Mouse (Mus musculus) cerebellum, postnatal 4 days (tissue): ENCODE measurements around the gene Kbtbd3.

Source experiments
- DNase-seq, 2 experiments: peaks; one replicate each; pipeline ENCODE4 v3.0.0; 2022; ENCODE audit warnings: low spot score in 2 of 2, mixed read lengths in 1 of 2

The Kbtbd3 gene

GRCm38 (mm10) chr9:4309351-4310085, at the start of gene Kbtbd3, which contains the start of gene Aasdhppt:
Gene Kbtbd3, plus strand, starts transcription at chr9:4309833.
Gene Aasdhppt, minus strand, starts transcription at chr9:4309471.
- peak; percentile 89 to 95 for DNase-seq

DNA sequence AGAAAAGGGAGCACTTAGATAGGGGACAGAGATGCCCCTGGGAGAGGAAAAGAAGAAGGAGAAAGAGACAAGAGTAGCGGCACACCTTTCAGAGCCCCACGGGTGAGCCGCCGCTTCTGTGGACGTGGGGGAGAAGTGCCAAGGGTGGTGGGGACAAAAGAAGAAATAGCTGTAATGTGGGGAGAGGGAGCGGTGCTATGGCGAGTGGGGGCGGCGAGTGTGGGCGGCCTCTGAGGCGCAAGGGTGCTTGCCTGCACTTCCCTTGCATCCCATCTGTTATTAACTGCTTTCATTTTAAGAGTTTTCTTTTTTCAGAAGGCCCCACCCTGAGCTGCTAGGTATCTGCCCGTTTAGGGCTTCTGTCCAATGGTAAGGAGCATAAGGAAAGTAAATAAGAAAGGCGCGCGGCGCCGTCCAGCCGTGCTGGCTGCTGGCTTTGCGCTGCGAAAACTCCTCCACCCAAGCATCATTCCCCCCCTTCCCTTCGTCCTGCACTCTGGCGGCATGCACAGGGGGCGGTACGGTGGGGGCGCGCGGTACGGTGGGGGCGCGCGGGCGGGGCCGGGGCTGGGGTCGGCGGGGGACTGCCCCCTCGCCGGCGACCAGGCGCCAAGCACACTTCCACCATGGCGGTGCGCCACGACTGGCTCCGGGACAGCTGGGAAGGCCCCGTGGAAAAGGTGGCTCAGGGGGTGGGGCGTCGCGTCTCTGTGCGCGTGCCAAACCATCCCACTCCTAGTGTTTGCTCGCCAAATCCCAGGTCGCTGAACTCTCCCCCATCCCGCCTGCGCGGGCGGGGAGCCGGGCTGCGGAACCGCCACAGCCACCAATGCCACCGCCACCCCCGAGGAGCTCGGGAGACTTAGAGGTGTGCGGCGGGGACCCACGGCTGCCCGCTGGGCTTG, 49.5 kb upstream of the Kbtbd3 start:
- peak in 1 of 2 experiments; percentile 60 for DNase-seq

DNA sequence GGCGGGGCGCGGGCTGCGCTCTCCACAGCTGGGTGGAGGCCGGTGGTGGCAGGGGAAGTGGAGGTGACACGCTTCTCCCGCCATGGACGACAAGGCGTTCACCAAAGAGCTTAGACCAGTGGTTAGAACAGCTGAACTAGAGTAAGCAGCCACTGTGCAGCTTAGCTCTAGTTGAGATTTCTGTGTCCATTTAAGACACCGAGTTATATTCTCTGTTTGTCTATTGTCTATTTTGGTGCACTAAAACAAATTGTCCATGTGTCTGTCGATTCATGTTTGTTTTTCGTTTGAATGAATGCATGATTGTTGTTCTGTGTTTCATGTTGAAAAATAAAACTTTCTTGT, 48.9 kb upstream of the Kbtbd3 start:
- DNase-seq = no peak

- no peak for DNase-seq
These were observed 42.8 kb upstream of the Kbtbd3 start for GRCm38 (mm10) chr9:4266881-4267280.

- no peak for DNase-seq
These were observed 25.8 kb upstream of the Kbtbd3 start for GRCm38 (mm10) chr9:4283850-4284249.

DNA sequence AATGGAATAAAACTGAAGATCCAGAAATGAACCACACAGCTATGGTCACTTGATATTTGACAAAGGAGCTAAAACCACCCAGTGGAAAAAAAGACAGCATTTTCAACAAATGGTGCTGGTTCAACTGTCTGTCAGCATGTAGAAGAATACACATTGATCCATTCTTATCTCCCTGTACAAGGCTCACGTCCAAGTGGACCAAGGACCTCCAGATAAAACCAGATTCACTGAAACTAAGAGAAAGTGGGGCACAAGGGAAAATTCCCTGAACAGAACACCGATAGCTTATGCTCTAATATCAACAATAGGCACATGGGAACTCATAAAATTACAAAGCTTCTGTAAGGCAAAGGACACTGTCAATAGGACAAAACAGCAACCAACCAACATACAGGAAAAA, 9.2 kb upstream of the Kbtbd3 start:
- no peak for DNase-seq

GRCm38 (mm10) chr9:4304867-4305266, 4.8 kb upstream of the Kbtbd3 start:
- no peak for DNase-seq

GRCm38 (mm10) chr9:4308628-4309350, 844 bp upstream of the Kbtbd3 start:
- no peak for DNase-seq

GRCm38 (mm10) chr9:4310706-4311105, 1.1 kb downstream of the Kbtbd3 start:
- DNase-seq = no peak

GRCm38 (mm10) chr9:4311162-4311561, 1.5 kb downstream of the Kbtbd3 start:
- DNase-seq = no peak

GRCm38 (mm10) chr9:4313946-4314345, 4.3 kb downstream of the Kbtbd3 start:
- no peak for DNase-seq

- DNase-seq = no peak
These were observed 6.1 kb downstream of the Kbtbd3 start for GRCm38 (mm10) chr9:4315746-4316145.

GRCm38 (mm10) chr9:4318939-4319721, 9.5 kb downstream of the Kbtbd3 start:
- no peak for DNase-seq

DNA sequence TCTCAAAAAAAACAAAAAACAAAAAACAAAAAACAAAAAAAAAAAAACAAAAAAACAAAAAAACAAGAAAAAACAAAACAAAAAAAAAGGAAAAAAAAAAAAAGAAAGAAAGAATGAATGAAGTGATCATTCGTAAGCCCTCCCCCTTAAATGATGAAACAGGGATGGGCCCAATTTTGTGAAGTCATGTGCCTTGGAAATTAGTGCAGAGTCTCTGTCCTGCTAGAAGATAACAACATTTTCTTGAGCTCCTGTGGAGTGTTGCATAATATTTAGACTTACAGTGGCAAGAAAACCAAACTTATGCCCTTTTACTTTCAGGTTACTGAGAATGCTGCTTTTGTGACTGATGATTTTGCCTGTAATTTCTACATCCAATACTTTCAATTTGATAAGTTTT, 43.5 kb downstream of the Kbtbd3 start:
- DNase-seq = no peak

DNA sequence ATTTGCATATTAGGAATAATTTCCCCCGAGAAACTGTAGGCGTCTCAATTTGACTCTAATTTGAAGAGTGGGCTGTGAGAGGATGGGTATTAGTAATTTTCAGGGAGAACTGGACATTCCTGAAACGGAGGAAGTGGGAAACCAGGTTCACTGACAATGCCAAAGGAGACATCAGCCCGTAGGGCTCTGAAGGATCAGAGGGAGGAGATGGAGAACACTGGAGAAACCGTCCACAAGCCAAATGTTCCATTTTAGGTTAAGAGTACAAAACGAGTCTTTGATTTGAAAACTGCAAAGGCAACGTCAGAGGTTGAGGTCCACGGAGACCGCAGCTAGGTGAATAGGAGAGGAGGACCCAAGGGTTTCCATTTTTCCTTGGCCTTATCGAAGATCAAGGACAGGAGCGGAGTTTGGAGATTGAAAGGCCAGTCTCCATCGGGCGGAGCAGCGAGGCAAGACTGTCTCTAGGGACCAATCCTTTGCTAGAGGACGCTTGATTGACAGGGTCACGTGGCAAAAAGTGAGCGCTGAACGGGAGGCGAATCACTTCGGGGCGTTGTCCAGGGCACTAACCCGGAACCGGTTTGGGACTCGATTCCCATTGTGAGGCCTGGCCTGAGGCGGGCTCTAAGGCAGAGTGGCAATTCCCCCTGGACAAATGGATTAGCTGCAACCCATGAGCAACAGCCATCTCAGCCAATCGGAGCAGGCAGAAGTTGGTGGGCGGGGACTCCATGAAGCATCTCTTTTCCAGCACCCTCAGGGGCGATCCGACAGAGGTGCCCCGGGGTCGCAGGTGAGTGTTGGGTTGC, 66.4 kb downstream of the Kbtbd3 start, which contains the start of gene Msantd4:
Msantd4 (plus strand) TSS at position 735 of the 812 bp plus-strand sequence.
- peak; percentile 87 to 93 for DNase-seq

- DNase-seq = no peak
These were observed 67.0 kb downstream of the Kbtbd3 start for GRCm38 (mm10) chr9:4376640-4377120.
